Mouse (Mus musculus) embryonic fibroblast, embryonic 13.5 days (primary cell): ENCODE data around the gene Mex3d. TPM values are rescaled to one million over a fixed set of nuclear protein-coding genes. Genes with fewer than 3 reads are reported as not detected.

Experiments used
- H3K27ac ChIP-seq: 2 replicates; pipeline ENCODE4 v1.5.1; 2012; ENCODE audit warnings: low read length, control low read depth, inconsistent platforms; ENCODE audit not compliant: insufficient read depth
- H3K4me1 ChIP-seq: 2 replicates; pipeline ENCODE4 v1.6.1; 2011; ENCODE audit warnings: low read length; ENCODE audit not compliant: control insufficient read depth, insufficient read depth
- H3K4me3 ChIP-seq: 2 replicates; pipeline ENCODE4 v1.5.1; 2011; ENCODE audit warnings: mild to moderate bottlenecking, control low read depth, low read length; ENCODE audit not compliant: insufficient read depth
- CTCF ChIP-seq: IDR thresholded peaks from 2 replicates; pipeline ENCODE4 v1.5.1; 2011; ENCODE audit warnings: mild to moderate bottlenecking, control low read depth, low read length, moderate library complexity, borderline replicate concordance; ENCODE audit not compliant: insufficient read depth
- POLR2A ChIP-seq: IDR thresholded peaks from 2 replicates; pipeline ENCODE4 v1.6.1; 2011; ENCODE audit warnings: low read depth, mild to moderate bottlenecking, control low read depth, low read length, moderate library complexity
- polyA plus RNA-seq: library from polyadenylated mRNA; stranded (reverse); fragments of >200 nt; gene quantifications from 2 replicates; pipeline ENCODE4 v1.2.4, GENCODE M21; 2011; ENCODE audit warnings: low read depth; ENCODE audit not compliant: missing spikeins, insufficient read length

Gene Mex3d
- polyA plus RNA-seq = 39.1 and 40.4 TPM in 2 replicates

DNA sequence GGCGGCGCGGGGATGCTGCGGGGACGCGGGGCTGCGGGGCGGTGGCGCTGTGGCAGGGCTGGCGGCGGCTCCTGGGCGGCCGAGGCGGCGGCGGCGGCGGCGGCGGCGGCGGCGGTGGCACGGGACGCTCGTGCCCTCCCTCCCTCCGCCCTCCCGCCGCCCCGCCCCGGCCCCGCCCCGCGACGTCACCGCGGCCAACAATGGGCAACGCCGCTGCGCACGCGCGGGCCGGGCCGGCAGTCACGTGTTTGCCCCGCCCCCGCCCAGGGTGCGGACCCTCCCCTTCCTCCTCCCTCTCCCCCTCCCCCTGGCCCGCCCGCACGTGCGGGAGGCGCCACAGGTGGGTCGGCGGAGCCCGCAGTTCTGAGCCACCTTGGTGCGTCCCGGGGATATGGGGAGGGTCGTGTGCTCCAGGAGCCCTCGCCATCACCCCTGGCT, at the start of gene Mex3d:
TSS of gene Mex3d (minus strand) at position 138 of the 438 bp plus-strand sequence.
- H3K27ac ChIP-seq = peak within 1 kb of the TSS; percentile 51
- peak within 1 kb of the TSS; percentile 91 for H3K4me3 ChIP-seq
- H3K4me1 ChIP-seq = peaks cover 4% of the 10 kb centered on the region; the same call in 1 of the 2 replicates
- TF ChIP-seq CTCF (no peak), POLR2A (peak; percentile 67)

DNA sequence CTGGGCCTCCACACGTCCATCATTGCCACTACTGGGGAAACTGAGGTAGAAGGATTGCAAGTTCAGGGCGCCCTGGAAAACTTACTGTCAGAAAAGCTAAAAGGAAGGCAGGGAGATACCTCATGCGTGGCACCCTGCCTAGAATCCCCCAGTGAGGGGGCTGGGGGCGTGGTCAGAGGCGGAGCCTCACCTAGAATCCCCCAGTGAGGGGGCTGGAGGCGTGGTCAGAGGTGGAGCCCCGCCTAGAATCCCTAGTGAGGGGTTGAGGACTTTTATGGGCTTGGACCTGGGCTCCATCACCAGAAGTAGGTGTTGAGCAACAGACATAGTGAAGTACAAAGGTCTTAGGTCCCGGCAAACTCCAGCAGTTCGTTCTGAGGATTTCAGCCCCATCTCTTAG, 48.8 kb upstream of the Mex3d start:
- TF ChIP-seq POLR2A (no peak), CTCF (no peak)
- no peak overlapping the region for H3K27ac ChIP-seq
- H3K4me3 ChIP-seq = no peak overlapping the region
- H3K4me1 ChIP-seq = no peaks in the 10 kb centered on the region; the same call in 1 of the 2 replicates

DNA sequence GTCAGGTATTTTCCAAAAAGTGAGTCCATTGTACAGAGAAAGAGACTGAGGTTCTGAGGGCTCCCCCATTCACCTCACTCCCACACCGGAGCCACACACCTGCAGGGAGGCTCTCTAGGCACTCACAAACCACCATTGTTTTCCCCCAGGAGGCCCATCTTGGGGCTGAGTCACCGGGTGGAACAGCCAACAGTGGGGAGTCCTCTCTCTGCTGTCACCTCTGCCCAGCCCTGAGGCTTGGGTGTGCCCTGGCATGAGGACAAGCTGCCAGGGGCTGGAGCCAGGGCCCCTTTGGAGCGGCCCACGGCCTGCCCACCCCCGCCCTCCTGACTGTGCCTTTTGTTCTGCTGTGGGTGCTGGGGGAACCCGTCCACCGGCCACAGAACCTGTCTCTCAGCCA, 48.3 kb upstream of the Mex3d start:
- H3K27ac ChIP-seq = no peak overlapping the region
- no peak for TF ChIP-seq POLR2A
- no peak for TF ChIP-seq CTCF

DNA sequence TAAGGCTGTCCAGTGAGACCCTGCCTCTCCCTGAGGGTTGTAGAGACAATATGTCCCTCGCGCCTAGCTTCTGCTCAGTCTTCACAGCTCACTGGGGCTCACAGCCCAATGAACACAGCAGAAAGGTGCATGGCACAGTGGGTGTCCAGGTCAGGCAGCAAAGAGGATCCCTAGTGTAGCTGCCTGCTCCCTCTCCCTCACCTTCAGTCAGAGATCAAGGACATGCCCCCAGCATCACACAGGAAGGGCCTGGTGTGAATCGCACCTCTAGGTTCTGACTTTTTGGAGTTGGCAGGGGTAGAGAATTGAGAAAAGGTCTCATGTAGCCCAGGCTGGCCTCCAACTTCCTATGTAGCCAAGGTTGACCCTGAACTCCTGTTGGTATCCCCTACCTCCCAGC, 47.4 kb upstream of the Mex3d start:
- TF ChIP-seq POLR2A (no peak), CTCF (no peak)
- Histone ChIP-seq H3K27ac (no peak overlapping the region), H3K4me3 (no peak overlapping the region), H3K4me1 (no peaks in the 10 kb centered on the region; the same call in 1 of the 2 replicates)

More for the DNA sequence above, 48.3 kb upstream of the Mex3d start:
- Histone ChIP-seq H3K4me3 (no peak overlapping the region), H3K4me1 (no peaks in the 10 kb centered on the region; the same call in 1 of the 2 replicates)

DNA sequence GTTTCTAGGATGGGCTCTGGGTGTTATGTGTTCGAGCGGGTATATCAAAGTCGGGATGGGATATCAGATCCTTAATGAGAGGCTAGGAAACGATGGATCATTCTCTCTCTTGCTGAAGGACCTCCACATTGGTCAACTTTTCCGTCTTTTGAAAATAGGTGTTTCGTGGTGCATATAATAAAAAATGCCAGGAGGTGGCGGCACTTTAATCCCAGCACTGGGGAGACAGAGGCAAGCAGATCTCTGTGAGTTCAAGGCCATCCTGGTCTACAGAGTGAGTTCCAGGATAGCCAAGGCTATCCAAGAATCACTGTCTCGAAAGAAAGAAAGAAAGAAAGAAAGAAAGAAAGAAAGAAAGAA, 46.8 kb upstream of the Mex3d start:
- peak overlapping the region; percentile 20; the same call in 1 of the 2 replicates for H3K27ac ChIP-seq
- TF ChIP-seq POLR2A (no peak), CTCF (no peak)
- no peaks in the 10 kb centered on the region; the same call in 1 of the 2 replicates for H3K4me1 ChIP-seq
- H3K4me3 ChIP-seq = 0 out of 2 replicates have a peak overlapping the region, but pooled peaks have one; percentile 20

DNA sequence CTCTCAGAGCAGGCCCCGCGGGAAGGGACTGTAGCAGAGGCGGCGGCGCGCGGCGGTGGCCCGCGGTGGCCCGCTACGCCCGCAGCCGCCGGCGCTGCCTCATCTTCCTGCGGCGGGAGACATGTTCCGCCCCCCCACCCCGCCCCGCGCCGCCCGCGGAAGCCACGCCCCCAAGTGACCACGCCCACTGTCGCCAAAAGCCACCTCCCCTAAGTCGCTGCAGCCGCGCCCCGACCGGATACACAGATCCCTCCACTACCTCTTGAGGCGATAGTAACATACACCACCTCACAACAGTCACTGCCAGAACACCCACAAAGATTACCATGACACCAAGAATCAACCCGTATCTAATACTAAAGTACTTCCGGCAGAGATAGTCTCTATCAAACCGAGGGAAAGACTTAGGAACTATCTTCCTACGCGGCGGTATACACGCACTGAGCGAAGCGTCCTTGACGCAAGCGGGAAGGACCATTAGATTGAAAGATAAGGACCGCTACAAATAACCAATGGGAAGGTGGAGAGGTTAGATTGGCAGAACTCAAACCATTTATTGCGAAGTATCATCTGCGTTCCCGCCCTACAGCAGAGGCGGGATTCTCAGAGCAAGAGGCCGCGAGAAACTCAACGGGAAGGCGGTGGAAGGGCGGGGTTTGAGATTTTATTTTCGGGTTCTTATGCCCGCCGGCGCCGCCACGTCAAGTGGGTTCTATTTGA, 46.2 kb upstream of the Mex3d start, which contains the start of gene Tcf3:
TSS of gene Tcf3 (minus strand) at position 135 of the 720 bp plus-strand sequence.
- no peak for TF ChIP-seq CTCF
- TF ChIP-seq POLR2A = peak; percentile 66
- peak within 1 kb of the TSS; percentile 98 for H3K4me3 ChIP-seq
- H3K4me1 ChIP-seq = no peaks in the 10 kb centered on the region; the same call in 1 of the 2 replicates
- H3K27ac ChIP-seq = peak within 1 kb of the TSS; percentile 98

DNA sequence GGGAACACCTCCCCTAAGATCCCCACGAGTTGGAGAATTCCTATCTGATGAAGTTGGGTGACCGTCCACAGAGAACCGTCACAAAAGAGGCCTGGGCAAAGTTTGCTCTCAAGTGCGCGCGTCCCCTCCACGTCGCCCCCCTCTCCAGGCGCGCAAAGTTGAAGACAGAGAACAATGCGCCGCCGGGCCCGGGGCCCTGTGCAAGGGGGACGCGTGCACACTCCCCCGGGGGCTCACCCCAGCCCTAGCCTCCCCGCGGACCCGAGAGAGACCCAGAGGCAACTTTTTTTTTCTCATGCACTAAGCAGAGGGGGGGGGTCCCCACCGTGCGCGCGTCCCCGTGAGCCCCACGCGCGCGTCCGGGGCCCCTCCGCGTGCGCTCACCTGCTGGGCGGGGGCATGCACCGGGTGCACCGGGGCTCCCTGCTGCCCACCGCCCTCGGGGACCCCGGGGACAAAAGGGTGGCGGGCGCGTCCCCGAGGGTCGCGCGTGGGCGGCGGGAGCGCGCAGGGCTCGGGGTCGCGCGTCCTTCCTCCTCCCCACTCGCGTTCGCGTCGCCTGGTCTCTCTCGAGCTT, 45.6 kb upstream of the Mex3d start:
- no peak for TF ChIP-seq POLR2A
- TF ChIP-seq CTCF = no peak
- peak overlapping the region; percentile 35; the same call in 1 of the 2 replicates for H3K27ac ChIP-seq
- peak overlapping the region; percentile 98 for H3K4me3 ChIP-seq
- H3K4me1 ChIP-seq = no peaks in the 10 kb centered on the region; the same call in 1 of the 2 replicates

DNA sequence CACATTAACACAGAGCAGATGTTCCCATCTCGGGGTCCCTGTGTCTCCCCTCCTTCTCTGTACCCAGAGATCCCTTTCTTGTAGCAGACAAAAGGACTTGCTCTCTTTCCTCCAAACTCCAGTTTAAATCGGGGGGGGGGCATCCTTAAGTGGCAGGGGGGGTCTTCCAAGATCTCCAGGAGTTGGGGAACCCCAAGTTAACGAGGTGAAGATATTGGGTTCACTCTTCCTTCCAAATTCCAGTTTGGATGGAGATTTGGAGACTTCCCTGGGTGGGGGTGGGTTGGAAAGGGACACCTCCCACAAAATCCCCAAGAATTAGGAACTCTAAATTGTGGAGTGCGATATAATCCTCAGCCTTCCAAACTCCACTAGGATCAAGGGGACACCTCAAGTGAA, 44.9 kb upstream of the Mex3d start:
- TF ChIP-seq CTCF (no peak), POLR2A (no peak; the same call in 1 of the 2 replicates)
- Histone ChIP-seq H3K4me1 (no peaks in the 10 kb centered on the region; the same call in 1 of the 2 replicates), H3K4me3 (peak overlapping the region; percentile 98), H3K27ac (no peak overlapping the region)

DNA sequence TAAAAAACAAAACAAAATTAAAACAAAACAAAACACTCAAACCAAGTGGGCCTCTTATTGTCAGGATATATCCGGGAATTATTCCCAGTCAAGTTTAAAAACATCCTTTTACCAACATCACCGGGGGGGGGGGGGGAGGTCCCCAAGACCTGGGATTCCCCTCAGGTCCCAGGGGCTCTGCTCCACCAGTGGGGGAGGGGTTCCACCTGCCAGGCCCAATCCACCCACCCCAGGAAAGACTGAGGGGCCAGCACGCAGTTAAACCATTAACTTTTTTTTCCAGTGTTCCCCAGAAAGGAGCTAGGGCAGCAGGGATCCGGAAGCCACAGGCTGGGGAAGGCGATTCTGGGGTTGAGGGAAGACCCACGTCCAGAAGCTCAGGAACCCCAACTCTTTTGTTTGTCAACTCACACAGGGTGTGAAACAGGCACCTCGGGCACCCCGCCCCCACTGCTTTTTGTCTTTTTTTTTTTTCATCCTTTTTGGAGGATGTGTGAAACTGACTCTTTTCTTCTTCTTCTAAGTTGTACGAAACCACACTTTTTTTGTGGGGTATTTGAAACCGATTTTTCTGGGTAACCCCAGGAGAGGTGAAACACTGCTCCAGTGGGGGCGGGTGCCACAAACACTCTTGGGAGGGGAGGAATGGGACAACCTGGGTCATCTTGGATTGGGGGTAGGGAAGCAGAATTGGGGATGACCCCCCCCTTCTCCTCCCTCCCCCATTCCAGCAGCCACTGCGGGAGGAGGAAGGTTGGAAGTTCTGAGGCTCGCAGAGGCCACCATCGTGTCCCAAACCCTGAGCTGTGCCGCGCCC, 44.3 kb upstream of the Mex3d start:
- Histone ChIP-seq H3K4me3 (peak overlapping the region; percentile 98), H3K27ac (no peak overlapping the region)

More for the DNA sequence above, 44.3 kb upstream of the Mex3d start:
- TF ChIP-seq CTCF = no peak
- TF ChIP-seq POLR2A = no peak
- H3K4me1 ChIP-seq = no peaks in the 10 kb centered on the region; the same call in 1 of the 2 replicates
